Mouse (Mus musculus) forebrain, embryonic 11.5 days (tissue): ENCODE measurements around the gene Zbtb34. TPM values are rescaled to one million over a fixed set of nuclear protein-coding genes. Genes with fewer than 3 reads are reported as not detected.
A peak's percentile ranks its signal among the peaks of the same experiment; 100 is the strongest.

ENCODE experiments used
- ATAC-seq: fragments of 200-750 bp; cut with Nextera tagmentation; replicated peaks from 2 replicates; pipeline ENCODE4 v1.8.0; 2017; ENCODE audit warnings: moderate TSS enrichment; ENCODE audit not compliant: low FRiP score
- DNase-seq: peaks from one replicate; pipeline ENCODE4 v3.0.0-alpha.2; 2017; ENCODE audit warnings: low spot score
- H3K27ac ChIP-seq: fragments of 300-500 bp; sonication (generic); 2 replicates; pipeline ENCODE4 v1.5.1; 2014; ENCODE audit warnings: low read depth, low read length
- H3K27me3 ChIP-seq: fragments of 300-500 bp; sonication (generic); 2 replicates; pipeline ENCODE4 v1.6.1; 2014; ENCODE audit warnings: mild to moderate bottlenecking, low read length, mixed read lengths; ENCODE audit not compliant: control insufficient read depth, insufficient read depth
- H3K36me3 ChIP-seq: fragments of 300-500 bp; sonication (generic); 2 replicates; pipeline ENCODE4 v1.6.1; 2014; ENCODE audit warnings: mild to moderate bottlenecking, low read length, moderate library complexity, mixed read lengths; ENCODE audit not compliant: control insufficient read depth, insufficient read depth
- H3K4me1 ChIP-seq: fragments of 300-500 bp; sonication (generic); replicated peaks from 2 replicates; pipeline ENCODE4 v1.6.1; 2014; ENCODE audit warnings: low read length, mixed read lengths; ENCODE audit not compliant: control insufficient read depth, insufficient read depth
- H3K4me2 ChIP-seq: fragments of 300-500 bp; sonication (generic); 2 replicates; pipeline ENCODE4 v1.6.1; 2014; ENCODE audit warnings: low read depth, mild to moderate bottlenecking, low read length, moderate library complexity, mixed read lengths; ENCODE audit not compliant: severe bottlenecking
- H3K4me3 ChIP-seq: fragments of 300-500 bp; sonication (generic); 2 replicates; pipeline ENCODE4 v1.5.1; 2014; ENCODE audit warnings: low read depth, low read length
- H3K9ac ChIP-seq: fragments of 300-500 bp; sonication (generic); 2 replicates; pipeline ENCODE4 v1.6.1; 2014; ENCODE audit warnings: low read length
- H3K9me3 ChIP-seq: fragments of 300-500 bp; sonication (generic); 2 replicates; pipeline ENCODE4 v1.6.1; 2016; ENCODE audit warnings: low read length, mixed read lengths; ENCODE audit not compliant: control insufficient read depth
- WGBS: fragments of 180-500 bp; shearing (Covaris S2); extraction: QIAGEN DNeasy Blood & Tissue Kit; methylation state at CpG from one replicate; pipeline ENCODE4 v1.1.7; 2014; 5-methylcytosine and 5-hydroxymethylcytosine counted together
- polyA plus RNA-seq: library from polyadenylated mRNA; unstranded; fragments of >200 nt; fragmentation: Nextera tagmentation; extraction: Ambion mirVana; gene quantifications from 2 replicates; pipeline ENCODE4 v1.2.1, GENCODE M21; 2014

Zbtb34 gene
- polyA plus RNA-seq = 9.2 and 10.6 TPM in 2 replicates

DNA sequence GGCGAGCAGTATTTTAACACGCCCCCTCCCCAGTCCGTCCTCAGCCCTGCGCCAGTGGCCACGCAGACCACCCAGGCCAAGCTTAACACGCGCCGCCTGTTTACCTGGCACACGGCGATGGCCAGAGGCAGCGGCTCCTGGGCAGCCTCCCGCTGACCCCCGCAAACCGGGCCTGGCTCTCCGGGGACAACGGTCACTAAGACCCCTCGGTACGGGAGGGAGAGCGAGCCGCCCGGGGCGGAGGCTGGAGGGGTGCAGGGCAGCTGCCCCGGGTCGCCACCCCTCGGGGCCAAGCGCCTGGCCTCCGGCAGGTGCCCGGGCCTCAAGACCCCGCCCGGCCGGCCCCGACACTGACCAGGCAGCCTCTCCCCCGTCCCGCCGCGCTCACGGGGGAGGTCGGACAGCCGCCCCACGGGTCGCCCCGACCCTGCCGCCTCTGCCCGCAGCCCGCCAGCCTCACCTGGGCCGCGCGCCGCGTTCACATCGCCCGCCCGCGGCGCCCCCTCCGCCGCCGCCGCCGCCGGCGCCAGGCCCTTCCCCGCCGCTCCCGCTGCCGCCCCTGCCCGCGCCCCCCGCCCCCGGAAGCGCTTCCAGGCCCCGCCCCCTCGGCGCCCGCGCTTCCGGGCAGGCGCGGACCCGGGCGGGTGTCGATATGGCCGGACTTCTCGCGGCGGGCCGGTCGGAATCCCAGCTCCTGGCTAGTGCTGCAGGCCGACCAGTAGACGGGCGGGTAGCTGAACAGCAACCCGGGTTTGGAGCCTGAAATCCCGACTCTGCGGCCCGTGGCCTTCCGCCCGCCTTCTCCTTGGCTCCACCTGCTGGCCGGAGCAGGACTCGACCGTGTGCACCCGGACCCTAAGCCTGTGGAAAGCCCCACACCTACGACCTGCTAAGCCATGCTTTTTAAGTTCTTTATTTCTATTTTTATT lies at the start of gene Zbtb34:
Gene Zbtb34, minus strand, starts transcription at position 554 of the 929 bp plus-strand sequence.
- H3K9me3 ChIP-seq = no peaks in the 10 kb centered on the region
- under 1% methylated on average over 85 of the region's 102 CpGs for WGBS
- H3K36me3 ChIP-seq = no peaks in the 10 kb centered on the region
- H3K27ac ChIP-seq = peak within 1 kb of the TSS; percentile 37; the same call in 1 of the 2 replicates
- peak within 1 kb of the TSS; percentile 98 for H3K4me3 ChIP-seq
- DNase-seq (peak; percentile 85), ATAC-seq (peak; percentile 74)
- peaks cover 7% of the 10 kb centered on the region; the same call in 1 of the 2 replicates for H3K4me1 ChIP-seq
- peak within 1 kb of the TSS; percentile 94 for H3K4me2 ChIP-seq
- peak within 1 kb of the TSS; percentile 87 for H3K9ac ChIP-seq
- no peaks in the 10 kb centered on the region for H3K27me3 ChIP-seq

DNA sequence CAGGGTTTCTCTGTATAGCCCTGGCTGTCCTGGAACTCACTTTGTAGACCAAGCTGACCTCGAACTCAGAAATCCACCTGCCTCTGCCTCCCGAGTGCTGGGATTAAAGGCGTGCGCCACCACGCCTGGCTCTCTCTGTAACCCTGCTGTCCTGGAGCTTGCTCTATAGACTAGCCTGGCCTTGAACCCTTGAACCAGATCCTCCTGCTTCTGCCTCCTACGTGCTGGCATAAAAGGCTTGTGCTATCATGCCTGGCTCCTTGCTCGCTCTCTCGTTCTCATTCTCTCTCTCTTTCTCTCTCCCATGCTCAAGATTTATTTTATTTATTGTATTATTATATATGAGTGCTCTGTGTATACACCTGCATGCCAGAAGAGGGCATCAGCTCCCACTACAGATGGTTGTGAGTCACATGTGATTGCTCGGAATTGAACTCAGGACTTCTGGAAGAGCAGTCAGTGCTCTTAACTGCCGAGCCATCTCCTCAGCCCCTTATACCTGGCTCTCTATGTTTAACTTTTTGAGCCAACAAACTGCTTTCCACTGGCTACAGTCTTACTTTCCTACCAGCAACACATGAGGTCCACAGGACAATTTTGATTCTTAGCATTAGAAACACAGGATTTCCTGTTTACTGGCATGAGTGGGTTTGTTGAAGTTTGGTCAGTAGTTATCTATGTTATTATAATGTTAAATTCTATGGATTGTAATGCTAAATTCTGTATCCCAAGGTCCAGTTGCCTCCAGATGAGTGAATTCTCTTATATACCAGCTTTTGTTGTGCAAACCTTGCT lies 47.0 kb upstream of the Zbtb34 start:
- no peaks in the 10 kb centered on the region for H3K4me1 ChIP-seq
- ATAC-seq (no peak), DNase-seq (no peak)
- no peaks in the 10 kb centered on the region for H3K36me3 ChIP-seq
- H3K9ac ChIP-seq = no peak overlapping the region
- no peak overlapping the region for H3K4me3 ChIP-seq
- no peaks in the 10 kb centered on the region for H3K9me3 ChIP-seq
- no peak overlapping the region for H3K4me2 ChIP-seq
- H3K27me3 ChIP-seq = no peaks in the 10 kb centered on the region
- 90% methylated on average over 10 of the region's 10 CpGs for WGBS
- H3K27ac ChIP-seq = no peak overlapping the region

GRCm38 (mm10) chr2:33475961-33476360 lies 44.8 kb upstream of the Zbtb34 start:
- DNase-seq (no peak), ATAC-seq (no peak)
- Histone ChIP-seq H3K4me3 (no peak overlapping the region), H3K9ac (no peak overlapping the region), H3K4me2 (no peak overlapping the region), H3K27ac (no peak overlapping the region), H3K4me1 (no peaks in the 10 kb centered on the region), H3K9me3 (no peaks in the 10 kb centered on the region), H3K36me3 (no peaks in the 10 kb centered on the region), H3K27me3 (no peaks in the 10 kb centered on the region)

DNA sequence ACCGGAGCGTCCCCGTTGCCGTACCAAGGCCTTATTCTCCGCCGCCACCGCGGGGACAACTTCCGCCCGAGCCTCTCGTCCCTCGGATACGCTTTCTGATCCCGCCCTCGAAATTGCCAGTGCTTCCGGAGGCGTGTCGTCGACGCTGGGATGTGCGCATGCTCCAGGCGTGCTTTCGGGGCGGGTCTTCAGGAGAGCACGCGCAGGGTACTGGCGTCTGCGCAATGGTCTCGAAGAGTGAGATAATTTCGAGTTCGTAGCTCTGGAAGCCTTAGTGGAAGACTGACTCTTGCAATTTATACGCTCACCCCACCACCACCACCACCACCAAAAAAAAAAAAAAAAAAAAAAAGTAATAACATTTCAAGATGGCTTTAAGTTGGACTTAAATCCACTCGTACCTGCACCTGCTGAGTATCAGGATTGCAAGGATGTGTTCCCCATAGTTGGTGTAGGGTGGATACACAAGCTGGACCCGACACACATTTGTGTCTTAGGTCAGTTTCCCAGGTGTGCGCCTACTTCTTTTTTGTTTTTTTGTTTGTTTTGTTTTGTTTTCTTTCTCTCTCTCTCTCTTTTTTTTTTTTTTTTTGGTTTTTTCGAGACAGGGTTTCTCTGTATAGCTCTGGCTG lies 37.5 kb upstream of the Zbtb34 start, which contains the start of gene Zbtb43:
Gene Zbtb43, minus strand, starts transcription at position 94 of the 632 bp plus-strand sequence.
- 5% methylated on average over 36 of the region's 36 CpGs for WGBS
- H3K9ac ChIP-seq = peak within 1 kb of the TSS; percentile 86
- H3K4me3 ChIP-seq = peak within 1 kb of the TSS; percentile 97
- H3K4me2 ChIP-seq = peak within 1 kb of the TSS; percentile 83
- no peak within 1 kb of the TSS for H3K27ac ChIP-seq
- H3K36me3 ChIP-seq = no peaks in the 10 kb centered on the region
- ATAC-seq = peak; percentile 91
- peak; percentile 97 for DNase-seq
- peaks cover 9% of the 10 kb centered on the region; the same call in 1 of the 2 replicates for H3K4me1 ChIP-seq
- H3K9me3 ChIP-seq = no peaks in the 10 kb centered on the region
- H3K27me3 ChIP-seq = no peaks in the 10 kb centered on the region

DNA sequence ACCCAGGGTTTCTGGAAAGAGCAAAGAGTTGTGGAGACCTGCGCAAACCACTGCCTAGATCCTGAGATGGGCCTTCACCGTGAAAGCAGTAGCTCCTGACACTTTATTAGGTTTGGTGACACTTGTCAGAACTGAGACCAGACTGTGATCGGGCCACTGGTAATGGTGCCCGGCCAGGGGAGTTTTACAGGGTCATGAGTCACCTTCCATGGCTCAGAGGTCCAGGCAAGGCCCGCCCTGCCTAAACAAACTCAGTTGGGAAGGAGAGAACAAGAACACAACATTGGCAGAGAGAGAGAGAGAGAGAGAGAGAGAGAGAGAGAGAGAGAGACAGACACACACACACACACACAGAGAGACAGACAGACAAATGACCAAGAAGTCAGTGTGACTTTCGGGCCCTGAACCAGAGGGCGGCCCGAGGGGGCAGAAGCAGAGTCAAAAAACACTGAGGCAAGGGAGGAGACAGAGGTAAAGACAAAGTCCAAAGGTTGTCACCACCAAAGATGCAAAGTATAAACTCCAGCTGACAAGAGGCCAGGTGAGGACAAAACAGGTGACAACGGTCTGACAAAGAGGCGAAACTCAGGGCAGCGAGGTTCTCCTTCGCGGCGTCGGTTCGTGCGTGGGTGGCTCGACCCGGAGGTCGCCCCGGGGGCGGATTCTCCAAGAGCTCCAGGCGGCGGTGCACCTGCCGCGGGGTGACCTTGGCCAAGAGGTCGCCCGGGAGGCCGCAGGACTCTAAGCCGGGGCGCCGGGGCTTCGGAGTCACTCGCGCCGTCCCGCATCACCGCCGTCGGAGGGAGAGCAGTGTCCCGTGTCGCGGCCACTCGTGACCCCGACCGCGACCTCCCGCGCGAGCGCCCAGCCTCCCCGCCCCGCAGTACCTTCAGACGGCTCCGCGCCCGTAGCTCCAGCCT lies 36.7 kb upstream of the Zbtb34 start:
- H3K9ac ChIP-seq = peak overlapping the region; percentile 86
- H3K36me3 ChIP-seq = no peaks in the 10 kb centered on the region
- ATAC-seq (no peak; the same call in 1 of the 2 replicates), DNase-seq (peak; percentile 58)
- no peaks in the 10 kb centered on the region for H3K27me3 ChIP-seq
- peak overlapping the region; percentile 97 for H3K4me3 ChIP-seq
- H3K4me2 ChIP-seq = peak overlapping the region; percentile 83
- peaks cover 9% of the 10 kb centered on the region; the same call in 1 of the 2 replicates for H3K4me1 ChIP-seq
- no peaks in the 10 kb centered on the region for H3K9me3 ChIP-seq
- WGBS = 7% methylated on average over 57 of the region's 57 CpGs
- H3K27ac ChIP-seq = no peak overlapping the region

DNA sequence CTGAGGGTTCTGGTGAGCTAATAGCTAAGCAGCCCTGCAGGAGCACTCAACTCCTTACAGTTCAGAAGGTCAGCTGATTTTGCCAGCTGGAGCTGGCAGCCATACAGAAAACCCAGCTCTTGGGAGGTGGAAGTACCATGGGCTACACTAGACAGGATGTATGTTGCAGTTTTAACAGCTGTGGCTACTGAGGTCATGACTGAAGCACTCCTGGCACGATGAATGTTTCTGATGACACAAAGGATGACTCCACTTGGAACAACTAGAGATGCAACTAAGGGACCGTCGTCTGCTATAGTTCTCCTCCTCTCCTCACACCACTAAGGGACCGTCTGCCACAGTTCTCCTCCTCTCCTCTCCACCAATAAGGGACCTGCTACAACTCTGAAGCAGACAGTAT lies 34.8 kb upstream of the Zbtb34 start:
- no peak overlapping the region for H3K9ac ChIP-seq
- H3K27me3 ChIP-seq = no peaks in the 10 kb centered on the region
- H3K4me3 ChIP-seq = no peak overlapping the region
- no peak for DNase-seq
- H3K27ac ChIP-seq = no peak overlapping the region
- no peak overlapping the region for H3K4me2 ChIP-seq
- no peak for ATAC-seq
- no peaks in the 10 kb centered on the region for H3K36me3 ChIP-seq
- no peaks in the 10 kb centered on the region for H3K9me3 ChIP-seq
- WGBS = 81% methylated on average over 4 of the region's 4 CpGs
- H3K4me1 ChIP-seq = peaks cover 9% of the 10 kb centered on the region; the same call in 1 of the 2 replicates

DNA sequence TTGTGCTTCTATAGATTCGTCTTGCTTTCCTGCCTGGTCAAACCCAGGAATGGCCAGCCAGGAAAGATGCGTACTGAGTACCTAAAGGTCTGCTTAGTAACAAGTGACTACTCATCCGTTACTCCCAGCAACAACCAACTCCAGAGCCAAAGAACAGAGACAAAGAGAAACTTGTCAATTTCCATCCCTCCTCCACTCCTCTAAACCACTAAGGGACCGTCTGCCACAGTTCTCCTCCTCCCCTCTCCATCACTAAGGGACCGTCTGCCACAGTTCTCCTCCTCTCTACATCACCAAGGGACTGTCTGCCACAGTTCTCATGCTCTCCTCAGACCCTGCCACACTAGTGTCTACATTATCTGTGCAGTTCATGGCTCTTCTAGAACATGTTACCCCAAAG lies 34.1 kb upstream of the Zbtb34 start:
- 72% methylated on average over 5 of the region's 5 CpGs for WGBS
- ATAC-seq = no peak
- Histone ChIP-seq H3K9ac (no peak overlapping the region; the same call in 1 of the 2 replicates), H3K4me3 (no peak overlapping the region), H3K9me3 (no peaks in the 10 kb centered on the region), H3K27me3 (no peaks in the 10 kb centered on the region), H3K36me3 (no peaks in the 10 kb centered on the region), H3K4me2 (no peak overlapping the region), H3K4me1 (peaks cover 9% of the 10 kb centered on the region; the same call in 1 of the 2 replicates), H3K27ac (no peak overlapping the region)
- no peak for DNase-seq
